Mouse (Mus musculus) thymus, postnatal 4 days (tissue): ENCODE results near the gene Dll3.

Source experiments
- DNase-seq: peaks from one replicate; pipeline ENCODE4 v3.0.0; 2021

Gene Dll3

DNA sequence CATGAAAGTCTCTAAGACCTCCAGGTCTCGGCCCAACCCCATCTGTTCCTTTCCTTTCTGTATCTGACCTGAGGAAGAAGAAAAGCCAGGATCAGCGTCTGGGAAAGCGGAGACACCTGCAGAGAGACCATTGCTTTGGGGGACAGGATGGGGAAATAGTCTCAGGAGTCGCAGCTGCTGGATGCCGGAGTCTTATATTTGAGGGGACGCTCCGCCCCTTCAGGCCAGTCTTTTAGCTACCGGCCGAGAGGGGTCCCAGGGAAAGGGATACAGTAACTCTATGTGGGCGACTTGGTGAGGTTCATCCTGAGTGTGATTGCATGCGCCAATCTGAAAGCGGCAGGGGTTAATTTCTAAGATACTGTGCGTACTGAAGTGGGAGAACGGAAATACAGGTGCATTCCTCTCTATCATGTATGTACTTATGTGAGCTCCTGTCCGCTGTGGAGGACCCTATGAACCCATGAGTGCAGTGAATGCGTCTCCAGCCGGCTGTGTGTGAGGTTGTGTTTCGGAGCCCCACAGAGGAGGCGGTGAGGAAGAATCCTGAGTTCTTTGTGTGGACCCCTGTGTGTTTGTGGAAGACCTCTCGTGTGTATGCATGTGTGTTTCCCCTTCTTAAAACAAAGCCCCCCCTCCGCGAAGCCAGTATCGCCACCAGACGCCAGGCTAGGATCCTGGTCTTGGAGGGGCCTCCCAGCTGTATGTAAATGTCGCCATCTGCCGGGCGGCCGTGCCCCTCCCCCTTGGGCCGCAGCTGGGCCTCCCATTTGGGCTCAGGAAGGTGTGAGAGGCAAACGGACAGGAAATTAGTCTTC is at the start of gene Dll3:
Dll3 (minus strand) TSS at position 623 of the 818 bp plus-strand sequence.
- peak; percentile 79 for DNase-seq

DNA sequence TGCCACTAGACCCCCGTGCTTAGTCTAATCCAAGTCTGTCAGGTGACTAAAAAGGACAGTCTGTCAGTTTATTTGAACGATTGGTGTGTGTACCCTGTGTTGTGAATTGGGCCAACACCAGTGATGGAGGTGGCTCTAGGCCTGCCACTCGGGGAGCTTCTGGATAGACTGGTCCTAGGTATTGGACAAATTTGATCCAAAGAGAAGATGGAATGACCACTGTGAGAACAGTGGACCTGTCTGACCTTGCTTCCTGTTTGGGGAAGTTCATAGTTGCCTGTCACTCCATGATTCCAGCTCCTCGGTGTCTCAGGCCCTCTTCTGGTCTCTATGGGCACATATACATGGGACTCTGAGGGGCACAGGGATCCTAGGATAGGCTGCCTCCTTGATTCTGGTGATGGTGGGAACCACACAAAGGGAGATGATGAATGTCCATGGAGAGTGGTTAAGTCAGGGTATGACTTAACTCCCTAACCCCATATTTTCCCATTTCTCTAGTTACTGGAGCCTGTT is 49.7 kb upstream of the Dll3 start:
- DNase-seq, result no peak

- DNase-seq, result peak; percentile 99
Observed at GRCm38 (mm10) chr7:28350155-28350883, 48.3 kb upstream of the Dll3 start, which contains the start of gene Rps16. Gene Rps16, plus strand, starts transcription at chr7:28350652.

DNA sequence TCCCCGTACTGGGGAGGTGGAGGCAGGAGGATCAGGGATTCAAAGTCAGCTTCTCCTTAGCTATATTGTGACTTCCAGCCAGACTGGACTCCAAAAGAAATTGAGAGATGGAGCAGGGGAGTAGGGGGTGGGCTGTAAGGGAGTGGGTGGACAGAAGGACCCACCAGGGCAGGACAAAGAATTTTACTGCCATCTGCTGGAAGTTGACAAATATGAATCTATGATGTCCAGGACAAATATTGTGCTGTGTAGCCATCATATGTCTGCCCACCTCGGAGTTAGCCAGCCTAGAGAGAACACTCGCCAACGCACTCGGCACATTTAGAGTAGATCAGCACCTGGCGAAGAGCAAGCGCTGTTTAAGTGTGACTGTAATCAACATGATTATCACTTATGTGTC is 46.6 kb upstream of the Dll3 start:
- DNase-seq, result no peak

DNA sequence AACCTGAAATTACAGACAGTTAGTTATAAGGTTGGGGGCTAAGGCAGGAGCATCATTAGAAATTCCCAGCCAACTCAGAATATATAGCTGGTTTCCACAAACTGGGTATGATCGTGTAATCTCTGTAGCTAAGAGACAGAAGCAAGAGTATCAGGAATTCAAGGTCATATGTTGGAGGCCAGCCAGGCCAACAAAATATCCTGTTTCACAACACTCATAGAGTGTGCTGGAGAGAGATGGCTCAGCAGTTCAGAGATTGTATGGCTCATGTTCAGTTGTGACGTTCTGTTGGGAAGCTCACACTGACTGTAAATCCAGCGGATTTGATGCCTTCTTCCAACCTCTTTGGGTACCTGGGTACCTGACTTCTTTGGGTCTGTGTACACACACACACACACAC is 45.7 kb upstream of the Dll3 start:
- DNase-seq, result no peak

GRCm38 (mm10) chr7:28344637-28345036 is 42.6 kb upstream of the Dll3 start:
- DNase-seq, result peak; percentile 84

- DNase-seq, result no peak
Observed at GRCm38 (mm10) chr7:28341381-28341780, 39.3 kb upstream of the Dll3 start.

DNA sequence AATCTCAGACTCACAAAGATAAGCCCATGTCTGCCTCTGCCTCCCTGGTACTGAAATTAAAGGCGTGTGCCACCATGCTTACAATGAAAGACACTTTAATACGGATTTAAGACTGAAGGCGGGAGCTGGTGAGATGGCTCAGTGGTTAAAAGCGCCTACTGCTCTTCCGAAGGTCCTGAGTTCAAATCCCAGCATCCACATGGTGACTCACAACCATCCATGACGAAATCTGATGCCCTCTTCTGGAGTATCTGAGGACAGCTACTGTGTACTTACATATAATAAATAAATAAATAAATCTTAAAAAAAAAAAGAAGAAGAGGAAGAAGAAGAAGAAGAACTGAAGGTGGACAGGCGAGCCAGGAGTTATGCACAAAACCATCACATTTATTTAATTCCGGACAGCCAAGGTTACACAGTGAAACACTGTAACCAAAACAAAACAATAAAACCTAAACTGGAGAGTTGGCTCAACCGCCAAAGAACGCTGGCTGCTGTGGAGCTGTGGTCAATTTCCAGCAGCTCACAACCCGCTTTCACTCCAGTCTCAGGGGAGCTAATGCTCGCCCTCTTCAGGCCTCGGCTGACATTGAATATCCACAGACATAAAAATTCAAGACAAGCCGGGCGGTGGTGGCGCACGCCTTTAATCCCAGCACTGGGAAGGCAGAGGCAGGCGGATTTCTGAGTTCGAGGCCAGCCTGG is 37.3 kb upstream of the Dll3 start:
- DNase-seq, result peak; percentile 66

DNA sequence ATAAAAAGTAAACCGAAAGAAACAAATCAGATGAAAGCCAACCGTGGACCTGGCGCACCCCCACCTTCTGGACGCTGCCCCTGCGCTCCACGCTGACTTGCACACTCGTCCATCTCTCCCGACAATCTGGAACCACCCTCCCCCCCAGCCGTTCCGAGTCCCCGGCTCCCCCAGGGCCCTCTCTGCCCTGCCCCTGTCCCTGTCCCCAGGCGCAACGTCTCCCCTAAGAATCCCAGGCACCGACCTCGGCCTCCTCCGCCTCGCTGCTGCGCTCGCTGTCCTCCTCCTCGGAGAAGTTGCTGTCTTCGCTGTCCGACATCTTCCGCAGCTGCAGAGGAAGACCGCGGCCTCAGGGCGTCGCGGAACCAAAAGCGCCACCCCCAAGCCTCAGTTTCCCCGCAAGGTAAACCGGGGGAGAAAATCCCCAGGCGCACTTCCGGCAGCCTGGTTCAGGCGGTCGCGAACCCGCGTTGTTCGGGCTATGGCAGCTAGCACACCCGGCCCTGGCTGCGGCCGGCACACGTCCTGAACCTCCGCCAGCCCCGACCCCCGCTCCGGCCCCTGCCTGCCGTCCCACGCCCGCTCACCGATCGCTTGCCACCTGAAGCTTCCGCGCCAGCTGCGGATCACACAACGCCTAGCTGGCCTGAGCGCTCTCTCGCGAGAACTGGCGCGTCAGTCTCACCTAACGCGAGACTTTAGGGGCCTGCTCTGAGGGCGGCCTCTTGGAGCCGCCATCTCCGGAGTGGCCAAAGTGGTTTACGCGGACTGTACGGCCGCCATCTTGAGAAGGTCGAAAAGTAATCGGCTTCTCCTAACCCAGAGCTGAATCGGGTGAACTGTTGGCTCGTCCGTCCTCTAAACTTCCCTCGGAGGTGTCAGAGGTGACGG is 36.3 kb upstream of the Dll3 start, which contains the start of gene Supt5:
Supt5 (minus strand) TSS at position 639 of the 891 bp plus-strand sequence.
- peak; percentile 97 for DNase-seq

GRCm38 (mm10) chr7:28335471-28335870 is 33.4 kb upstream of the Dll3 start:
- DNase-seq, result no peak

- no peak for DNase-seq
Observed at GRCm38 (mm10) chr7:28334534-28334933, 32.5 kb upstream of the Dll3 start.

GRCm38 (mm10) chr7:28328260-28328659 is 26.2 kb upstream of the Dll3 start:
- no peak for DNase-seq

- DNase-seq, result no peak
Observed at GRCm38 (mm10) chr7:28326457-28326856, 24.4 kb upstream of the Dll3 start.

DNA sequence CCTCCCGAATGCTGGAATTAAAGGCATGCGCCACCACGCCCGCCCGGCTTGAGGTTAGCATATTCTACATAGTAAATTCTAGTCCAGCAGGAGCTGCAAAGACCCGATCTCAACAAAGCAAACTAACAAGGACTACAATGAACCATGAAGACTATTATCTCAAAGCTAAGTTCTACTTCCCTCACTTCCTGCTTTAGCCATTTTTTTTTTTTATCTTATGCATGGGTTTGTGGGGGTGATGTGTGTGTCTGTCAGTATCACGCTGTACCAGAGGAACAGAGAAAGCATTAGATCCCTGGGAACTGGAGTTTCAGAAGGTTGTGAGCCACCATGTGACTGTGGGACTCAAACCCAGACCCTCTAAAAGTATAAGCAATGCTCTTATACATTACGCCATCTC is 23.3 kb upstream of the Dll3 start:
- DNase-seq, result no peak

- no peak for DNase-seq
Observed at GRCm38 (mm10) chr7:28321974-28322720, 20.1 kb upstream of the Dll3 start.

DNA sequence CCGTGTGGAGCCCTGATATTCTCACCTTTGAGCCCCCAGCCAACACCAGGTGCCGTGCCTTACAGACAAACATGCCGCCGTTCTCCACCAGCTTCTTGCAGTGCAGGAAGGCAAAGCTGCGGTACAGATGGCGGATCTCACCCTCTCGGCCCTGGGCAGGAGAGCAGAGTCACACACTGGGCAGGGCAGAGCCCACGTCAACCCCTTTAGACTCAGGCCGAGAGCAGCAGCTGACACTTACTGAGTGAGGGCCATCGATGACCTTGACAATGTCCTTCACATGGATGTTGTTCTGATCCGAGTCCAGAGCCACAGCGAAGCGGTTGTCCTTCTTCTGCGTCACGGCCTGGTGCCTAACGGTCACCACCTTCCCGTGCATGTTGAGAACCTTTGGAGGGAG is 16.7 kb upstream of the Dll3 start:
- no peak for DNase-seq

- no peak for DNase-seq
Observed at GRCm38 (mm10) chr7:28318036-28318435, 16.0 kb upstream of the Dll3 start.

DNA sequence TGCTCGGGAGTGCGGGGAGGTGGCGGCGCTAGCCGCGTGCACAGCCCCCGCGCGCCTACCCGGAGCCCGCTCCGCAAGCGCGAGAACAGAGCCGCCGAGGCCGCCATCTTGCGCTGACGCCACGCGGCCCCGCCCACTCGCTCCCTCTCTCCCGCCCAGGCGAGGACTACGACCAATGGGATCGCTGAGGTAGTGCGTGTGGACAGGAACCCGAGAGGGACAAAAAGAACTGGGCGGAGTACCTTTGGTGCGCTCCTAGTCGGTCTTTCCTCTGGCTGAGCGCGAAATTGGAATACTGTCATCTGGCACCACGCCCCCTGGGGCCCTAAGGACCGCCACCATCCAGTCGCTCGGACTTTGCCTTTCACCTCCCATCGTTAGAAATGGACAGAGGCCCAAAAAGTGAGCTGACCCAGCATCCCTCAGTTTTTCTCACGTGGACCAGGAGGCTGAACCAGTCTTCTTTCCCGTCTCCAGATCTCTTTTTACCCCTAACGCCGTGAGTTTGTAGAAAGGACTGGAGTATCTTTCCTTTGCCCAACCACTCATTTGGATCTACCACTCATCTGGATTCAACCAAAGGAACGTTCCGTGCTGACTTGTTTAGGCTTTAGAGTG is 10.0 kb upstream of the Dll3 start, which contains the start of gene Timm50:
Timm50 (minus strand) TSS at position 147 of the 618 bp plus-strand sequence.
- peak; percentile 99 for DNase-seq

DNA sequence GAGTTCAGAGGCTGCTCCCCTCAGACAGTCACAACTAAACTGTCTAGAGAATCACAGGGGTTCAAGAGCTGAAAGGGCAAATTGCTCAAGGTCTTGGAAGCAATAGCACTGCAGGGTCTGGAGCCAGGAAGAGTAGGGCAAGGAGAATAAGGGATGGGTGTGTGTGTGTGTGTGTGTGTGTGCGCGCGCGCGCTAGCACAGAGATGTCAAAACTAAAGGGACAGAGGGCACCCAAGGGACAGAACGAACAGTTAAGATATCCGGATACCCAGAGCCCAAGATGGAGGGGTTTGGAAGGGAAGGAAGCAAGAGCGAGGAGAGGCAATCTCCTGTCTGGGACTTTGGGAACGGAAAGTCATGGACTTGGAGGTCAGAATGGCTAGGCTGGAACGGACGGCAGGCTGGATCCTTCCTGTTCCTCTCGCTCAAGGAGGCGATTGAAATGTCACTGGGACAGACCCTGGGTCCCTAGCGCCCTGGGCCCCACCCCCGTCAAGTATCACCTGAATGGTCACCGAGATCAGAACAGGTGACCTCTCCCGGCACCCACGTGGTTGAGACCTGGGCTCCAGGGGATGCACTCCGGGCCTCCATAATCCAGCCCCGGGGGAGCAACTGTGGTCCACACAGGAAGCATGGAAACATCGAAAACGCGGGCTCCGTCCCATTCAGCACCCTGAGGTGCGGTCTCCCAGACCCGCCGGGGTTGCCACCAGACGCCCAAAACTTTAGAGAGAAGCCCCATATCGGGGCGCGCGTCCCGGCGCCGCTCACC is 9.3 kb upstream of the Dll3 start:
- no peak for DNase-seq

DNA sequence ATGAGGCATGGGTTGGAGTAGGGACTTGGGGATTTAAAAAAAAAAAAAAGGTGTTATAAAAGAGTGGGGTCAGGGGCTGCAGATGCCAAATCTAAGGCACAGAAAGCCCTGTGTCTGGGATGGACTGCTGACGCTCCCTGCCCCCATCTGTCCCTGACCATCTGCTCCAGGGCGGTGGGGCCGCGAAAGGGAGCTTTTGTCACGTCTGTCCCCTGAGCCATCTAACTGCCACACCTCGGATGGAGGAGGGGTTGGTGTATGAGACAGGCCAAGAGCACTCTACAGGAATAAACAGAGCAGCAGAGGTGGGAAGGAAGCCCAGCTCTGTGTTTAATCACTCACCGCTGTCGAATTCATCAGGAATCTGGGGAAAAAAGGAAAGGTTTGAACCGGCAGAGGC is 7.7 kb upstream of the Dll3 start:
- no peak for DNase-seq
